Mouse (Mus musculus) liver, postnatal 0 days (tissue): ENCODE measurements around the gene Fbxl8.
A peak's percentile ranks its signal among the peaks of the same experiment; 100 is the strongest.

Experiments used
- CTCF ChIP-seq: sonication (generic); IDR thresholded peaks from 2 replicates; pipeline ENCODE4 v1.5.1; 2016; ENCODE audit warnings: antibody characterized with exemption, low read depth
- EP300 ChIP-seq: IDR thresholded peaks from 2 replicates; pipeline ENCODE4 v1.6.1; 2016; ENCODE audit warnings: antibody characterized with exemption, low read depth, mild to moderate bottlenecking

DNA sequence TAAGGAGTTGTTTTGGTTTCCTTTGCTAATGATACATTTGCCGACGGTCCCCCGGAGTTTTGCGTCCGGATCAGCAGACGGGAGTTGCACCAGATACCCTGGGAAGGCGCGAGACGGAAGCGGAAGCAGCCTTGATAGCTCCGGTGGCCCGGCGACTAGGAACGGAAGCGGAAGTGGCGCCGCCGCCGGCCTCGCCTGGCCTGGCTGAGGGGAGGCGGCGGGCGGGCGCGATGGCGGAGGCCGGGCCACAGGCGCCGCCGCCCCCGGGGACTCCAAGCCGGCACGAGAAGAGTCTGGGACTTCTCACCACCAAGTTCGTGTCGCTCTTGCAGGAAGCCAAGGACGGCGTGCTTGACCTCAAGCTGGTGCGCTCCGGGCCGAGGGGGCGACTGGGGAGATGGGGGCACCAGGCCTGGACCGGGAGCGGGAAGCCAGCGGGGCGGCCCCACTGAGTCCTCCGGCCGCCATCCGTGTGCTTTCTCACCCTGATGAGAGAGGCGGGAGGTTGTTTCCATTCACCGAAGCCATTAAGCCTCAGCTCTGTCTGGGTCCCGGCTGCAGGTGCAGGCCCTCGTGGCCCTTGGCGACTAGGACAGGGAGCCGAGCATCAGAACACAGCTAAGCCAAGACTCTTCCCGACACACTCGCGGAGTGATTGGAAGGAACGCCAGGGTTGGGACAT is 33.2 kb downstream of the Fbxl8 start, which contains the start of gene E2f4:
- TF ChIP-seq CTCF (0 out of 2 replicates have a peak, but pooled peaks have one; percentile 1), EP300 (no peak)
